Mouse (Mus musculus) heart, embryonic 14.5 days (tissue): ENCODE results near the gene Agtpbp1. TPM values are rescaled to one million over a fixed set of nuclear protein-coding genes. Genes with fewer than 3 reads are reported as not detected.

Experiments
- ATAC-seq: fragments of 200-750 bp; cut with Nextera tagmentation; 2 replicates; pipeline ENCODE4 v1.8.0; 2017; ENCODE audit warnings: low read depth, moderate TSS enrichment; ENCODE audit not compliant: insufficient number of reproducible peaks, insufficient read depth, low FRiP score
- H3K27ac ChIP-seq, 2 experiments: fragments of 200-500 bp in 1 of 2; fragments of 300-500 bp in 1 of 2; sonication (generic) in 1 of 2; replicated peaks in 1 of 2; 2 replicates each; pipeline ENCODE4 v1.5.1; 2012 to 2014; ENCODE audit warnings: low read depth in 2 of 2, low read length in 2 of 2, control low read depth in 1 of 2, mild to moderate bottlenecking in 1 of 2, mixed read lengths in 1 of 2; ENCODE audit not compliant: control insufficient read depth in 1 of 2, insufficient read depth in 1 of 2
- H3K27me3 ChIP-seq: fragments of 300-500 bp; sonication (generic); 2 replicates; pipeline ENCODE4 v1.6.1; 2014; ENCODE audit warnings: mild to moderate bottlenecking, low read length, control low read depth; ENCODE audit not compliant: control insufficient read depth, insufficient read depth
- H3K36me3 ChIP-seq: fragments of 300-500 bp; sonication (generic); 2 replicates; pipeline ENCODE4 v1.6.1; 2014; ENCODE audit warnings: mild to moderate bottlenecking, control low read depth, low read length, mixed read lengths; ENCODE audit not compliant: control insufficient read depth, insufficient read depth
- H3K4me1 ChIP-seq, 2 experiments: fragments of 200-500 bp in 1 of 2; fragments of 300-500 bp in 1 of 2; sonication (generic) in 1 of 2; 2 replicates each; pipeline ENCODE4 v1.6.1; 2012 to 2014; ENCODE audit warnings: low read length in 2 of 2, control low read depth in 1 of 2, mixed read lengths in 1 of 2; ENCODE audit not compliant: control insufficient read depth in 2 of 2, insufficient read depth in 2 of 2
- H3K4me2 ChIP-seq: fragments of 300-500 bp; sonication (generic); 2 replicates; pipeline ENCODE4 v1.6.1; 2014; ENCODE audit warnings: mild to moderate bottlenecking, low read length
- H3K4me3 ChIP-seq, 2 experiments: fragments of 200-500 bp in 1 of 2; fragments of 300-500 bp in 1 of 2; sonication (generic) in 1 of 2; 2 replicates each; pipeline ENCODE4 v1.5.1; 2012 to 2014; ENCODE audit warnings: low read length in 2 of 2, mild to moderate bottlenecking in 2 of 2, control low read depth in 1 of 2, low read depth in 1 of 2, moderate library complexity in 1 of 2; ENCODE audit not compliant: control insufficient read depth in 1 of 2, insufficient read depth in 1 of 2
- H3K9ac ChIP-seq: fragments of 300-500 bp; sonication (generic); 2 replicates; pipeline ENCODE4 v1.6.1; 2014; ENCODE audit warnings: mild to moderate bottlenecking, low read length
- H3K9me3 ChIP-seq: fragments of 300-500 bp; sonication (generic); 2 replicates; pipeline ENCODE4 v1.6.1; 2016; ENCODE audit warnings: low read length, control low read depth; ENCODE audit not compliant: control insufficient read depth
- WGBS: fragments of 180-500 bp; shearing (Covaris S2); extraction: QIAGEN DNeasy Blood & Tissue Kit; methylation state at CpG from one replicate; pipeline ENCODE4 v1.1.7; 2014; 5-methylcytosine and 5-hydroxymethylcytosine counted together
- polyA plus RNA-seq: library from polyadenylated mRNA; unstranded; fragments of >200 nt; fragmentation: Nextera tagmentation; extraction: Ambion mirVana; gene quantifications from 2 replicates; pipeline ENCODE4 v1.2.1, GENCODE M21; 2014

Gene Agtpbp1
- polyA plus RNA-seq, 1 experiment from 2014 or later = 15.1 TPM

- Histone ChIP-seq H3K9ac (no peak overlapping the region), H3K27ac (no peak overlapping the region), H3K9me3 (no peaks in the 10 kb centered on the region), H3K4me1 (peaks cover 0 to 6% of the 10 kb centered on the region in 2 experiments; a peak in 2 of 4 replicates), H3K4me2 (no peak overlapping the region), H3K4me3 (no peak overlapping the region), H3K27me3 (no peaks in the 10 kb centered on the region), H3K36me3 (no peaks in the 10 kb centered on the region)
- ATAC-seq = no peak
- 80% methylated on average over 6 of the region's 6 CpGs for WGBS
These were observed 155.7 kb downstream of the Agtpbp1 start for GRCm38 (mm10) chr13:59429369-59429768.

GRCm38 (mm10) chr13:59423871-59424270, 161.2 kb downstream of the Agtpbp1 start:
- no peaks in the 10 kb centered on the region for H3K36me3 ChIP-seq
- no peak for ATAC-seq
- no peaks in the 10 kb centered on the region for H3K27me3 ChIP-seq
- WGBS = 70% methylated on average over 5 of the region's 5 CpGs
- no peak overlapping the region for H3K4me3 ChIP-seq
- no peaks in the 10 kb centered on the region for H3K9me3 ChIP-seq
- no peak overlapping the region for H3K9ac ChIP-seq
- H3K4me1 ChIP-seq = no peaks in the 10 kb centered on the region
- H3K4me2 ChIP-seq = no peak overlapping the region
- no peak overlapping the region for H3K27ac ChIP-seq

GRCm38 (mm10) chr13:59416530-59417230, 168.3 kb downstream of the Agtpbp1 start:
- Histone ChIP-seq H3K4me3 (no peak overlapping the region), H3K36me3 (no peaks in the 10 kb centered on the region), H3K9ac (no peak overlapping the region), H3K4me2 (no peak overlapping the region), H3K27me3 (no peaks in the 10 kb centered on the region), H3K4me1 (no peaks in the 10 kb centered on the region), H3K9me3 (no peaks in the 10 kb centered on the region), H3K27ac (no peak overlapping the region)
- WGBS = 73% methylated on average over 15 of the region's 15 CpGs
- no peak for ATAC-seq

- Histone ChIP-seq H3K4me3 (no peak overlapping the region), H3K9ac (no peak overlapping the region), H3K4me1 (no peaks in the 10 kb centered on the region), H3K27ac (no peak overlapping the region), H3K27me3 (no peaks in the 10 kb centered on the region), H3K9me3 (no peaks in the 10 kb centered on the region), H3K4me2 (no peak overlapping the region), H3K36me3 (no peaks in the 10 kb centered on the region)
- no peak for ATAC-seq
- WGBS = 84% methylated on average over 9 of the region's 9 CpGs
These were observed 171.1 kb downstream of the Agtpbp1 start for GRCm38 (mm10) chr13:59413885-59414284.

- Histone ChIP-seq H3K36me3 (no peaks in the 10 kb centered on the region), H3K4me3 (no peak overlapping the region), H3K27ac (no peak overlapping the region), H3K4me1 (no peaks in the 10 kb centered on the region), H3K9me3 (no peaks in the 10 kb centered on the region), H3K9ac (no peak overlapping the region), H3K27me3 (no peaks in the 10 kb centered on the region), H3K4me2 (no peak overlapping the region)
- 84% methylated on average over 4 of the region's 4 CpGs for WGBS
- ATAC-seq = no peak
These were observed 172.4 kb downstream of the Agtpbp1 start for GRCm38 (mm10) chr13:59412672-59413071.

- H3K4me3 ChIP-seq = no peak overlapping the region
- no peak overlapping the region for H3K9ac ChIP-seq
- no peak for ATAC-seq
- H3K36me3 ChIP-seq = no peaks in the 10 kb centered on the region
- H3K9me3 ChIP-seq = no peaks in the 10 kb centered on the region
- WGBS = 77% methylated on average over 6 of the region's 6 CpGs
- H3K27ac ChIP-seq = no peak overlapping the region
- no peaks in the 10 kb centered on the region for H3K27me3 ChIP-seq
- no peaks in the 10 kb centered on the region for H3K4me1 ChIP-seq
- H3K4me2 ChIP-seq = no peak overlapping the region
These were observed 177.8 kb downstream of the Agtpbp1 start for GRCm38 (mm10) chr13:59407182-59407581.

- WGBS = 85% methylated on average over 14 of the region's 14 CpGs
These were observed 182.8 kb downstream of the Agtpbp1 start for GRCm38 (mm10) chr13:59402026-59402775.

More at GRCm38 (mm10) chr13:59402026-59402775, 182.8 kb downstream of the Agtpbp1 start:
- Histone ChIP-seq H3K4me2 (no peak overlapping the region), H3K27me3 (no peaks in the 10 kb centered on the region), H3K27ac (no peak overlapping the region), H3K4me1 (no peaks in the 10 kb centered on the region), H3K9me3 (no peaks in the 10 kb centered on the region), H3K36me3 (no peaks in the 10 kb centered on the region), H3K4me3 (no peak overlapping the region), H3K9ac (no peak overlapping the region)
- no peak for ATAC-seq
